Mouse (Mus musculus) liver, embryonic 13.5 days (tissue): ENCODE data around the gene Tusc2. TPM values are rescaled to one million over a fixed set of nuclear protein-coding genes. Genes with fewer than 3 reads are reported as not detected.

Source experiments
- ATAC-seq: fragments of 200-750 bp; cut with Nextera tagmentation; 2 replicates; pipeline ENCODE4 v1.8.0; 2017; ENCODE audit warnings: low read depth, mild to moderate bottlenecking, moderate number of reproducible peaks, moderate library complexity
- DNase-seq: peaks from one replicate; pipeline ENCODE4 v3.0.0; 2022
- H3K27ac ChIP-seq: fragments of 300-500 bp; sonication (generic); 2 replicates; pipeline ENCODE4 v1.5.1; 2015; ENCODE audit warnings: moderate library complexity, mild to moderate bottlenecking, inconsistent platforms
- H3K27me3 ChIP-seq: fragments of 300-500 bp; sonication (generic); 2 replicates; pipeline ENCODE4 v1.6.1; 2015; ENCODE audit warnings: mild to moderate bottlenecking, inconsistent platforms
- H3K36me3 ChIP-seq: fragments of 300-500 bp; sonication (generic); 2 replicates; pipeline ENCODE4 v1.6.1; 2015; ENCODE audit warnings: mild to moderate bottlenecking, inconsistent platforms
- H3K4me1 ChIP-seq: fragments of 300-500 bp; sonication (generic); replicated peaks from 2 replicates; pipeline ENCODE4 v1.6.1; 2015; ENCODE audit warnings: inconsistent platforms
- H3K4me2 ChIP-seq: fragments of 300-500 bp; sonication (generic); 2 replicates; pipeline ENCODE4 v1.6.1; 2015; ENCODE audit warnings: inconsistent platforms, mild to moderate bottlenecking, moderate library complexity
- H3K4me3 ChIP-seq: fragments of 300-500 bp; sonication (generic); replicated peaks from 2 replicates; pipeline ENCODE4 v1.5.1; 2015; ENCODE audit warnings: mild to moderate bottlenecking, inconsistent platforms
- H3K9ac ChIP-seq: fragments of 300-500 bp; sonication (generic); 2 replicates; pipeline ENCODE4 v1.6.1; 2015; ENCODE audit warnings: mild to moderate bottlenecking, inconsistent platforms
- H3K9me3 ChIP-seq: fragments of 300-500 bp; sonication (generic); replicated peaks from 2 replicates; pipeline ENCODE4 v1.6.1; 2016; ENCODE audit warnings: inconsistent platforms
- WGBS: fragments of 180-500 bp; shearing (Covaris S2); methylation state at CpG from one replicate; pipeline ENCODE4 v1.1.7; 2015; ENCODE audit not compliant: insufficient replicate concordance; 5-methylcytosine and 5-hydroxymethylcytosine counted together
- polyA plus RNA-seq: library from polyadenylated mRNA; unstranded; fragments of >200 nt; fragmentation: Nextera tagmentation; extraction: Ambion mirVana; gene quantifications from 2 replicates; pipeline ENCODE4 v1.2.1, GENCODE M21; 2015

Gene Tusc2
- polyA plus RNA-seq = 40.1 and 44.6 TPM in 2 replicates

DNA sequence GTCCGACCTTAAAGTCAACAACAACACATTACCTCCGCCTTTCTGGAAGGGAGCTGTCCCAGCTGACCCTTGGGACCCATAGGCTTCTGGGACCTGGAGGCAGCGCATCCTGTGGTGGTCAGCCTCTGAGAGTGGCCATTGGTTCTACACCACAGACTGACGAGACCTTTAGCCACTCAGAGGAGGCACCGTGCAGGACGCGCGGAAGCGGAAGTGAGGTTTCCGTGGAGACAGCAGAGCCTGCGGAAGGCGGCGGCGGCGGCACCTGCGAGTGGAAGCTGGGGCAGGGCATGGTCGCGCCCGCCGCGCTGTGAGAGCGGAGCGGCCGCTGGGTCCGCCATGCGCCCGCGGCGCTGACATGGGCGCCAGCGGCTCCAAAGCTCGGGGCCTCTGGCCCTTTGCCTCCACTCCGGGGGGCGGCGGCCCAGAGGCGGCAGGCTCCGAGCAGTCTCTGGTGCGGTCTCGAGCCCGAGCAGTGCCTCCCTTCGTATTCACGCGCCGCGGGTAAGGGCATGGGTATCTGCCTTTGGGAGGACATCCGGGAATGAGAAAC lies at the start of gene Tusc2:
Gene Tusc2 (plus strand): TSS at position 227 of the 553 bp plus-strand sequence.
- peak; percentile 91 for DNase-seq
- under 1% methylated on average over 46 of the region's 46 CpGs for WGBS

DNA sequence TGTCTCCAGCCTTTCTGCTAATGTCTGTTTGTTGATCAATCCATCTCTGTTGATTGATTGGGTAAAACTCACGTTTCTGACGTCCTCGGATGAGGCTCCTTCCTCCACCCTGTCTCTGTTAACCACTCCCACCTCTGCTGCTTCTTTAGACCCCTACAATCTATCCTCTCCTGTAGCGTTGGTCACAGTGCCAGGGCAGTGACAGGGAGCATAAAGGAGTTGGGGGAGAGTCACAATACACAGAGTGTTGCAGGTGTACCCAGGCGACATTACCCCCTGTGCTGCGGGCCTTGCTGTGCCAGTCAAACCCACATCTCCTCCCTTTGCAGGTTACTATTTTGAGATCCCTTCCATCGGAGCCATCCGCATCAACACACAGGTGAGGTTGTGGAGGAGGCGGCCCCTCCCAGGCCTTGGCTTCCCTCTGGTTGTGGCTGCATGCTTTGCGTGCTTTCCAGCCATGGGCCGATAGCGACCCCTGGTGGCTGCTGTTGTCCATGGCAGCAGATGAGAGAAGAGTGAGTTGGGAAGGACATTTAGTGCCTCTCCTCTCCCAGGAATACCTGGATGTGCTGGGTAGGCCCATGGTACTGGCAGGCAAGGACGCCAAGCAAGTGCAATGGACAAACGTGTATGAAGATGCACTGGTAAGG lies 48.6 kb upstream of the Tusc2 start:
- peak; percentile 54 for DNase-seq
- H3K36me3 ChIP-seq = no peaks in the 10 kb centered on the region
- H3K4me1 ChIP-seq = no peaks in the 10 kb centered on the region
- no peaks in the 10 kb centered on the region for H3K9me3 ChIP-seq
- no peak overlapping the region for H3K9ac ChIP-seq
- peak; percentile 26; the same call in 1 of the 2 replicates for ATAC-seq
- peaks cover 17% of the 10 kb centered on the region for H3K27me3 ChIP-seq
- 20% methylated on average over 14 of the region's 14 CpGs for whole genome bisulfite sequencing
- no peak overlapping the region for H3K4me3 ChIP-seq
- no peak overlapping the region for H3K27ac ChIP-seq
- H3K4me2 ChIP-seq = no peak overlapping the region

More for the DNA sequence above, at the start of gene Tusc2:
- H3K9ac ChIP-seq = peak within 1 kb of the TSS; percentile 94
- H3K4me3 ChIP-seq = peak within 1 kb of the TSS; percentile 90
- peak; percentile 97 for ATAC-seq
- peak within 1 kb of the TSS; percentile 88 for H3K4me2 ChIP-seq
- H3K4me1 ChIP-seq = peaks cover 63% of the 10 kb centered on the region
- no peaks in the 10 kb centered on the region for H3K9me3 ChIP-seq
- no peaks in the 10 kb centered on the region for H3K27me3 ChIP-seq
- peaks cover 56% of the 10 kb centered on the region for H3K36me3 ChIP-seq
- peak within 1 kb of the TSS; percentile 83 for H3K27ac ChIP-seq

DNA sequence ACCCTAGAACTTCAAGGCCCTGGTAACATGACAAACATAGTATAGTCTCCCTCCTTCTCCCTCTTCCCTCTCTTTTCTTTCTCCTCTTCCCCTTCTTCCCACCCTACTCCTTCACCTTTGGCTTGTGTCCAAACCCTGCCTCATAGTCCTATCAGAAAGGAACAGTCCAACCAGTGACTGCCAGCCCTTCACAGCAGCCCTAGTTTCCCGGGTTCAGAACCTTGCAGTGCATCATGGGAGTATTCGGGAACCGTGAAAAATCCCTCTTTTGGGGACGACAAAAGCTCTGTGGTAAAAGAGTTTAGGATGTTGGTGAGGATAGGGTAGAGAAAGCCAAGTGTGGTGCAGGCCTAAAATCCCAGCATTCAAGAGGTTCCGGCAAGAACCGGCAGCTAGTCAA lies 42.7 kb upstream of the Tusc2 start:
- ATAC-seq = no peak
- WGBS = 64% methylated on average over 6 of the region's 6 CpGs
- Histone ChIP-seq H3K27ac (no peak overlapping the region), H3K4me2 (no peak overlapping the region), H3K27me3 (peaks cover 38% of the 10 kb centered on the region), H3K36me3 (no peaks in the 10 kb centered on the region), H3K9me3 (no peaks in the 10 kb centered on the region), H3K9ac (no peak overlapping the region), H3K4me1 (peaks cover 18% of the 10 kb centered on the region), H3K4me3 (no peak overlapping the region)
- DNase-seq = no peak

DNA sequence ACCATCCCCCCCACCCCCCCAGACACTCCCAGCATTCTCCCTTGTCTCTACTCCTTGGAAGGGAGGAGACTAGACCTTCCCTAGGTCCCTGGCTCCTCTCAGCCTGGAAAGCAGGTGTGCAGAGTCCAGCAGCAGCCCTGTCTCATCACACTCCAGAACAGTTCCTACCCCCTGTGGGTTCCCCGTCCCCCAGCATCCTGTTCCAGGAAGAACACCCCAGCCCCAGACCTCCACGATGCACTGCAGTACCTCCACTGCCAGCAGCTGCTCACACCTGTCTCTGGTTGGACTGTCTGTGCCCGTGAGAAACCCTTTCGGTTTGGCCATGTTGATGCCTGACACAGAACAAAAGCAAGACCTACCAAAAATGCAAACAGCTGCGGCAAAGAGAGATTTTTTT lies 41.9 kb upstream of the Tusc2 start:
- H3K4me1 ChIP-seq = peaks cover 20% of the 10 kb centered on the region
- no peak overlapping the region for H3K27ac ChIP-seq
- no peaks in the 10 kb centered on the region for H3K36me3 ChIP-seq
- no peaks in the 10 kb centered on the region for H3K9me3 ChIP-seq
- peaks cover 46% of the 10 kb centered on the region for H3K27me3 ChIP-seq
- no peak for DNase-seq
- WGBS = 48% methylated on average over 5 of the region's 5 CpGs
- ATAC-seq = no peak
- H3K4me2 ChIP-seq = no peak overlapping the region; the same call in 1 of the 2 replicates
- no peak overlapping the region for H3K9ac ChIP-seq
- H3K4me3 ChIP-seq = no peak overlapping the region

DNA sequence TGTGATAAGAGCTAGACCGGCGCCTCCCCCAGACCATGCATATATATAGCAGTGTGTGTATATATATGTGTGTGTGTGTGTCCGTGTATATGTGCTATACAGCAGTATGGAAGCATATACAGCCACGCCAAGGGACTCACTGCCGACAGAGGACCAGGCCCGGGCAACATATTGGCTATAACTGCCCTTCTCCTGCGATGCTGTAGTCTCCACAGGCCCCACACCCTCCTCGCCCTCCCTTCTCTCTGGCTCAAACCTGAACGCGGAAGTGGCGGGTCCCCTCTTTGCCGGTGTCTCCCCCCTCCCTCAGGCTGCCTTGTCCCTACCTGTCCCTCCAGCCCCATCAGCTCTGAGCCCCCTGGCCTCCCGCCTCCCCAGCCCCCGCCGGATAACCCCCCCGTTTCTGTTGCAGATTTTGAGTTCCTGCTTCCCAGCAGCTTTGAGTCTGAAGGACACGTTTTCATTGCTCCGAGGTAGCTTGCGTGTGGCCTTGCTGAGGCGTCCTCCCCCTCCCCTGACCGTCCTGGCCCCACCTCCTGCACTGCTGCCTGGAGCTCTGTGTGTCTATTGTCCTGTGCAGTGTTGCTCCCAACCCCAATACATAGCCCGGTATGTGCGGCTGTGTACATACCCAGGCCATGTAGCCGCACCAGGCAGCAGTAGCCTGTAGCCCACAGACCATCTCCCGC lies 41.2 kb upstream of the Tusc2 start:
- 19% methylated on average over 25 of the region's 25 CpGs for WGBS
- Histone ChIP-seq H3K9ac (no peak overlapping the region), H3K27ac (no peak overlapping the region), H3K9me3 (no peaks in the 10 kb centered on the region), H3K36me3 (no peaks in the 10 kb centered on the region), H3K4me2 (peak overlapping the region; percentile 46), H3K27me3 (peaks cover 48% of the 10 kb centered on the region), H3K4me1 (peaks cover 26% of the 10 kb centered on the region), H3K4me3 (no peak overlapping the region)
- DNase-seq = no peak
- ATAC-seq = no peak

DNA sequence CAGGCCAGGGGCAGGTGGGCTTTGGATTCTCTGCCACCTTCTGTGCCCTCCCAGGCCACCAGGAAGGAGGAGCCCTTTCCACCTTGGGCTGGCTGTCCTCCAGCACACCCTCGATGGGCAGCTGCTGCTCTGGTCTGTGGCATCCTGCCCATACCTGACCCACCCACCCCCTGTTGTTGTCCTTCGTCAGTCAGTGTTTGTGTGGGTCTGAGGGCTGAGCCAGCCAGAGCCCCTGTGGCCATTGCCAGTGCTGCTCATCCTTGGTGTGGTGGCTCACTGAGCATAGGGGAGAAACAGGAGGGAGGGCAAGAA lies 40.7 kb upstream of the Tusc2 start:
- Histone ChIP-seq H3K9me3 (no peaks in the 10 kb centered on the region), H3K4me3 (no peak overlapping the region), H3K36me3 (no peaks in the 10 kb centered on the region), H3K27me3 (peaks cover 52% of the 10 kb centered on the region), H3K4me2 (peak overlapping the region; percentile 46), H3K9ac (no peak overlapping the region), H3K27ac (no peak overlapping the region), H3K4me1 (peaks cover 31% of the 10 kb centered on the region)
- WGBS = 36% methylated on average over 2 of the region's 2 CpGs
- DNase-seq (no peak), ATAC-seq (no peak)

DNA sequence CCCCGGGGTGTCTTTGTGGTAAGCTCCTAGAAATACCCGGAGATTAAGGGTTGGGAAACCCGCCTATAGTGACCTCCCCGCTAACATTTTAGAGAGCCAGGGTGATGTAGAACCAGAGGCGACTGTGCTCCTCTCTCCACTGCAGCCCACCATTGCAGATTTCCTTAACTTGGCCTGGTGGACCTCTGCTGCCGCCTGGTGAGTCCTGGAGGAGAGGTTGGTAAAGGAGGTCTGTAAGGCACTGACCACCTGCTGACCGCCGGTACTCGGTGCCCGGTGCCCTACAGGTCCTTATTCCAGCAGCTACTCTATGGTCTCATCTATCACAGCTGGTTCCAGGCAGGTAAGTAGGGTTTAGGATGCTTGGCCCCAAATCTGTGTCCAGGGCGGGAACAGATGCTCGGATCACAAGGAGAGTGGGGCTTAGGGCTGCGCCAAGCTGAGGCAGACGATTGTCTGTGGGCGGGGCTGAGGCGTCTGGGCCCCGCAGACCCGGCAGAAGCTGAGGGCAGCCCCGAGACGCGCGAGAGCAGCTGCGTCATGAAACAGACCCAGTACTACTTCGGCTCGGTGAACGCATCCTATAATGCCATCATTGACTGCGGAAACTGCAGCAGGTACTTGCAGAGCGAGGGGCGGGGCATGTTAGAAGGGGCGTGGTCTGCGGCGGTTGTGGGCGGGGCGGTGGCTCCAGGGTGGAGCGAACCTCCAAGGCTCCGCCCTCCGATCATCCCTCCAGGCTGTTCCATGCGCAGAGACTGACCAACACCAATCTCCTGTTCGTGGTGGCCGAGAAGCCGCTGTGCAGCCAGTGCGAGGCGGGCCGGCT lies 36.6 kb upstream of the Tusc2 start:
- ATAC-seq (peak; percentile 61), DNase-seq (peak; percentile 81)
- no peak overlapping the region for H3K9ac ChIP-seq
- WGBS = 6% methylated on average over 44 of the region's 44 CpGs
- peaks cover 62% of the 10 kb centered on the region for H3K27me3 ChIP-seq
- peak overlapping the region; percentile 63 for H3K4me2 ChIP-seq
- H3K9me3 ChIP-seq = no peaks in the 10 kb centered on the region
- peaks cover 29% of the 10 kb centered on the region for H3K4me1 ChIP-seq
- no peak overlapping the region for H3K27ac ChIP-seq
- no peaks in the 10 kb centered on the region for H3K36me3 ChIP-seq
- H3K4me3 ChIP-seq = peak overlapping the region; percentile 42

DNA sequence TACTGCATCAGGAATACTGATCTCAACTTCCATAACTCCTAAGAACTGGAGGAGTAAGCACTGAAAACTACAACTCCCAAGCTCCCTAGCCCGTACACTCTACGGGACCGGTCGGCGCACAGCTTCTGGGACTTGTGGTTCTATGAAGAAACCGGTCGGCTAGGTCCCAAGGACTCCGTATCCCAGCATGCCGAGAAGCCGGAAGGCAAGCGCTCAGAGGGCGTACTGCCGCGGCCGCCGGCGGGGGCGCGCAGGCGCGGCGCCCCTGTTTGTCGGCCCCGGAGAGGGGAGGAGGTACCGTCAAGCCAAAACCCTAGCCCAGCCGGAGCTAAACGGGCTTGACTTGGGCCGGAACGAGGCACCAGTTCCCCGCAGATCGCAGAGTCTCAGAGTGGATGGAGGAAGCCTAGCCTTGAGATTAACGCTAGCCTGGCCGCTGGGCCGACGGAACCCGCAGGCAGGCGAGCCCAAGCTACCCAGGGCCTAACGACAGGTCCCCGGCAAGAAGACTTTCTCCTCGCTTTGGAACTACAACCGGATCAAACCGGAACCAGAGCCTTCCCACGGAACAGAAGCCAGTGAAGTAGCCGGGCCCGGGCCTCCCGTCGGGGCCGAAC lies 29.2 kb upstream of the Tusc2 start, which contains the start of gene Tmem115:
Gene Tmem115 (plus strand): TSS at position 155 of the 617 bp plus-strand sequence.
- H3K9ac ChIP-seq = peak within 1 kb of the TSS; percentile 89
- H3K4me2 ChIP-seq = peak within 1 kb of the TSS; percentile 96
- peaks cover 42% of the 10 kb centered on the region for H3K4me1 ChIP-seq
- DNase-seq (peak; percentile 86), ATAC-seq (peak; percentile 96)
- peaks cover 25% of the 10 kb centered on the region for H3K36me3 ChIP-seq
- H3K27ac ChIP-seq = peak within 1 kb of the TSS; percentile 83
- H3K9me3 ChIP-seq = no peaks in the 10 kb centered on the region
- peak within 1 kb of the TSS; percentile 71 for H3K4me3 ChIP-seq
- under 1% methylated on average over 48 of the region's 48 CpGs for WGBS
- 0 out of 2 replicates have a peak, but pooled peaks cover 2% of the 10 kb centered on the region for H3K27me3 ChIP-seq

DNA sequence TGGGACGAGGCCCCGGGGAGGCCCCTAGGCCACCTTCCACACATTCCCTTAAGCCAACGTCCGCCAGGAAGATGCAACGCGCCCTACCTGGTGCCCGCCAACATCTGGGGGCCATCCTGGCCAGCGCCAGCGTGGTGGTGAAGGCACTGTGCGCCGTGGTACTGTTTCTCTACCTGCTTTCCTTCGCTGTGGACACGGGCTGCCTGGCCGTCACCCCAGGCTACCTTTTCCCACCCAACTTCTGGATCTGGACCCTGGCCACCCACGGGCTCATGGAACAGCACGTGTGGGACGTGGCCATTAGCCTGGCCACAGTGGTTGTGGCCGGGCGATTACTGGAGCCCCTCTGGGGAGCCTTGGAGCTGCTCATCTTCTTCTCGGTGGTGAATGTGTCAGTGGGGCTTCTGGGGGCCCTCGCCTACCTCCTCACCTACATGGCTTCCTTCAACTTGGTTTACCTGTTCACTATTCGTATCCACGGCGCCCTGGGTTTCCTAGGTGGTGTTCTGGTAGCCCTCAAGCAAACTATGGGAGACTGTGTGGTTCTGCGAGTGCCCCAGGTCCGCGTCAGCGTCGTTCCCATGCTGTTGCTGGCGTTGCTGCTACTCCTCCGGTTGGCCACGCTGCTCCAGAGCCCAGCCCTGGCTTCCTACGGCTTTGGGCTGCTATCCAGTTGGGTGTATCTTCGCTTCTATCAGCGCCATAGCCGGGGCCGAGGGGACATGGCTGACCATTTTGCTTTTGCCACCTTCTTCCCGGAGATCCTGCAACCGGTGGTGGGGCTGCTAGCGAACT lies 28.4 kb upstream of the Tusc2 start:
- peak; percentile 26 for DNase-seq
- Histone ChIP-seq H3K36me3 (peaks cover 32% of the 10 kb centered on the region), H3K27me3 (0 out of 2 replicates have a peak, but pooled peaks cover 2% of the 10 kb centered on the region), H3K4me2 (peak overlapping the region; percentile 96), H3K9ac (peak overlapping the region; percentile 89), H3K4me1 (peaks cover 46% of the 10 kb centered on the region), H3K27ac (peak overlapping the region; percentile 83), H3K4me3 (peak overlapping the region; percentile 71), H3K9me3 (no peaks in the 10 kb centered on the region)
- under 1% methylated on average over 40 of the region's 40 CpGs for WGBS
- ATAC-seq = peak; percentile 30

DNA sequence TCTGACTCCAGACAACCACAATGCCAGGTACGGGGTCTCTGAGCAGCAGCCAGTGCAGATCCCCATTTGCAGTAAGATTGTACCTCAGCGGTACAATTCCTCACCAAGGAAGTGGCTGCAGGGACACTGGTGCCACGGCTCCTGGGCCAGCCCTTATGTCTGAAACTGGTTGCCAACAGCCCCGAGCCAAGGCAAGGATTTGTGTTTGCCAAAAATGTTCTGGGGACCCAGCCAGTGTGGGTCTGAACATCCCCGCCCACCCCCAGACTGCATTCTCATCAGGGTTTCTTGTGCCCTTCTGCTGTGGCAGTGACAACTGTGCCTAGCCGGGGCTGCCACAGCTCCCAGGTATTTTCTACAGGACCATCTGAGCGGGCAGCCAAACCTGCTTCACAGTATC lies 24.8 kb upstream of the Tusc2 start:
- Histone ChIP-seq H3K4me2 (no peak overlapping the region), H3K4me1 (peaks cover 64% of the 10 kb centered on the region), H3K9me3 (no peaks in the 10 kb centered on the region), H3K36me3 (peaks cover 42% of the 10 kb centered on the region), H3K27ac (no peak overlapping the region), H3K4me3 (no peak overlapping the region), H3K27me3 (no peaks in the 10 kb centered on the region), H3K9ac (no peak overlapping the region)
- DNase-seq = no peak
- WGBS = 84% methylated on average over 7 of the region's 7 CpGs
- no peak for ATAC-seq
